Mouse (Mus musculus) CD4-positive, CD25-positive, alpha-beta regulatory T cell, adult 4 months (primary cell): ENCODE data around the gene Abi1. TPM values are rescaled to one million over a fixed set of nuclear protein-coding genes. Genes with fewer than 3 reads are reported as not detected.
"Not testable (repeated sequence)": the region's sequence is repeated elsewhere in the genome, so short reads cannot be mapped to it uniquely, and the experiment has no call there.

Source experiments
- ATAC-seq: one replicate; pipeline ENCODE4 v1.8.0; 2017
- polyA plus RNA-seq, 2 experiments: library from polyadenylated mRNA; unstranded; fragments of 100-300 nt; shearing (Covaris generic); gene quantifications; one replicate each; pipeline ENCODE4 v1.2.1; 2017

Gene Abi1
- polyA plus RNA-seq, result 100 to 1,000 TPM; 208 to 259 TPM

- peak; percentile 84 for ATAC-seq
Measured at GRCm38 (mm10) chr2:23040001-23040646, at the start of gene Abi1. Gene Abi1 (minus strand): TSS chr2:23040241.

- ATAC-seq, result no peak
Measured at GRCm38 (mm10) chr2:23084540-23084939, 44.5 kb upstream of the Abi1 start.

- no peak for ATAC-seq
Measured at GRCm38 (mm10) chr2:23078588-23078987, 38.5 kb upstream of the Abi1 start.

GRCm38 (mm10) chr2:23077693-23078092 lies 37.7 kb upstream of the Abi1 start:
- no peak for ATAC-seq

- ATAC-seq, result no peak
Measured at GRCm38 (mm10) chr2:23076783-23077182, 36.7 kb upstream of the Abi1 start.

GRCm38 (mm10) chr2:23075846-23076245 lies 35.8 kb upstream of the Abi1 start:
- ATAC-seq, result no peak

GRCm38 (mm10) chr2:23071406-23071805 lies 31.4 kb upstream of the Abi1 start:
- ATAC-seq, result no peak

- ATAC-seq, result no peak
Measured at GRCm38 (mm10) chr2:23070491-23070890, 30.4 kb upstream of the Abi1 start.

- peak; percentile 73 for ATAC-seq
Measured at GRCm38 (mm10) chr2:23068894-23069744, 29.1 kb upstream of the Abi1 start.

GRCm38 (mm10) chr2:23068370-23068737 lies 28.3 kb upstream of the Abi1 start:
- ATAC-seq, result peak; percentile 8

GRCm38 (mm10) chr2:23067552-23068369 lies 27.7 kb upstream of the Abi1 start, which contains the start of gene Acbd5:
Gene Acbd5 (plus strand): TSS chr2:23068167.
- peak; percentile 83 for ATAC-seq

- no peak for ATAC-seq
Measured at GRCm38 (mm10) chr2:23052523-23052922, 12.5 kb upstream of the Abi1 start.

- no peak for ATAC-seq
Measured at GRCm38 (mm10) chr2:23051890-23052289, 11.8 kb upstream of the Abi1 start.

GRCm38 (mm10) chr2:23048006-23048405 lies 8.0 kb upstream of the Abi1 start:
- peak; percentile 85 for ATAC-seq

- ATAC-seq, result no peak
Measured at GRCm38 (mm10) chr2:23045703-23046102, 5.7 kb upstream of the Abi1 start.

- ATAC-seq, result no peak
Measured at GRCm38 (mm10) chr2:23042189-23042588, 2.1 kb upstream of the Abi1 start.

- ATAC-seq, result no peak
Measured at GRCm38 (mm10) chr2:23041457-23041856, 1.4 kb upstream of the Abi1 start.

GRCm38 (mm10) chr2:23040690-23041089 lies 649 bp upstream of the Abi1 start:
- ATAC-seq, result not testable (repeated sequence)

GRCm38 (mm10) chr2:23039082-23040000 lies 700 bp downstream of the Abi1 start:
- ATAC-seq, result peak; percentile 53

GRCm38 (mm10) chr2:23035467-23035866 lies 4.6 kb downstream of the Abi1 start:
- no peak for ATAC-seq

- no peak for ATAC-seq
Measured at GRCm38 (mm10) chr2:23034692-23035435, 5.2 kb downstream of the Abi1 start.
